Mouse (Mus musculus): ENCODE data around the gene Emc9.

Gene Emc9

DNA sequence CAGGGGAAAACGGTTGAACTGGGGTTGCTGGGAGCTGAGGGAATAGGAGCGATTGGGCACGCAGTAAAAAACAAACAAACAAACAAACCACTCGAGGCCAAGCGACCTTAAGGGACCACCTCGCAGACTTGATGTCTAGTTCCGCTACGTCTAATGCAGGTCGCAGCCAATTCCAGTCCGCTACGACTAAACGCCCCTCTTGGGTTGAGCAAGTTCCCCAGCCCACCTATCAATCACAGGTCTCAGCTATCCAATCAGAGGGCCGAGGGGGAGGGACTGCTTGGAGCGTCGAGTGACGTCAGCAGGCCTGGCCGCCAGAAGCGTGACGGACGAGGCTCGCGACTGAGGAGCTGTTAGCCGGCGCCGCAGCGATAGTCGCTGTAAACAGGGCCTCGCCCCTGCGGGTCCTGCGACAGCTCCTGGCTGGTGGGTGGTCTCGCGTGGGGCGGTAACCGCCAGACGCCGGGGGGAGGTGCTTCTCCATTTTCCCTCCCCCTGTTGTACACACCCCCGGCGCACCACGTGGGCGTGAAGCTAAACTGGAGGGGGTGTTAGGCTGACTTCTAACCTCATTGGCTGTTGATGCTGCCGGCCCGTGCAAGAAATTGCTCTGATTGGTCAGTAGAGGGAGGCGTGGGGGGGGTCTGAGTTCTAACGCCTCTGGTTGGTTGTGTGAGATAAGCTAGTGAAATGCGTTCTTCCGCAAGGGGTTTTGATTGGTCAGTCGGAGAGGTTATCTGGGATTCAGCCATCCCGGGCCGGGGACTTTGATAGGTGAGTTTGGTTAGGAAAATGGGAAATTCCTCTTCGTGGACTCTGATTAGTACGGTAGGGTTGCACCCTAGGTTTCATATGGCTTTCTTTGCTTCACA, 24.7 kb downstream of the Emc9 start, which contains the start of gene A730061H03Rik:
A730061H03Rik (minus strand) TSS at position 205 of the 872 bp plus-strand sequence.
- peak; percentile 97 for DNase-seq (ENCODE audit: low read depth, low spot score)

DNA sequence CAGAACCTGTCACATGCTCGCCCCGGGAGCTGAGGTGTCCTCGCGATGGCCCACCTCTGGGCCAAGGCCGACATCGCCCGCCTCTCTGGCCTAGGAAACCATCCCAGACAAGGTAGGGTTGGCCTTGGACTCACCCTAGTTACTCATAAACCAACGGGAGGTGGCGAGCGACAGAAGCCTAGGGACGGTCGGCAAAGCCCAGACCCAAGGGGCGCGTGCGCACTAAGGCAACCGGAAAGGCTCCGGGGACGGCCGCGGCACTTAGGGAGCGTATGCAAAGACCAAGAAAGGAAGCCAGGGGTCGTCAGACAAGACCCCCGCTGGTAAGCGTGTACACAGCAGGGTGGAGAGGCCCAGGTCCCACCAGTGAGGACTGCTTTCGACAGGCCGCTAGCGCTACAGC, 25.3 kb downstream of the Emc9 start, which contains the start of gene Dcaf11:
Dcaf11 (plus strand) TSS at position 208 of the 403 bp plus-strand sequence.
- DNase-seq (ENCODE audit: low read depth, low spot score), result peak; percentile 81

DNA sequence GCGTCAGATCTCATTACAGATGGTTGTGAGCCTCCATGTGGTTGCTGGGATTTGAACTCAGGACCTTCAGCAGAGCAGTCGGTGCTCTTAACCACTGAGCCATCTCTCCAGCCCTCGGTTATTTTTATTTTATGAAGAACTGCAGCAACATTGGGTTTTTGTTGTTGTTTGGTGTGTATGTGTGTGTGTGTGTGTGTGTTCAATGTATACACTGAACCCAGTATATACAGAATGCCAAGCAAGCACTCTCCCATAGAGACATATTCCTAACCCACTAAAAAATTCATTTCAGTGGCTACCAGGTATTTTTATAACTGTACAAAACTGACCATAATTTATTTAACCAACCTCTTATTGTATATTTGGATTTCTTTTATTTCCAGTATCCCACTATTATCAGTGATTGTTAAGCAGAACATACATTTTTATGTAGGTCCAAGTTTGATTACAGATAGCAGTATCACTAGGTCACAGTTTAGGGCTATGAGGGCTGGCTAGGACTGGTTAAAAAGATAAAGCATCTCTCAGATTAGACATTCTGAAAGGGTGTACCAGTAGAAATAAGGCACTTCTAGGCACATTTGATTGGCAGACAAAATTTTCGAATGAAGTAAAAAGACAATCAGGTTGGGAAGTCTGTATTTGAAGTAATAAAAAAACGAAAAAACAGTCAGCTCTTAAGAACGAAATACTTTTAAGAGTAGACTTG, 26.2 kb downstream of the Emc9 start:
- no peak for DNase-seq (ENCODE audit: low read depth, low spot score)

DNA sequence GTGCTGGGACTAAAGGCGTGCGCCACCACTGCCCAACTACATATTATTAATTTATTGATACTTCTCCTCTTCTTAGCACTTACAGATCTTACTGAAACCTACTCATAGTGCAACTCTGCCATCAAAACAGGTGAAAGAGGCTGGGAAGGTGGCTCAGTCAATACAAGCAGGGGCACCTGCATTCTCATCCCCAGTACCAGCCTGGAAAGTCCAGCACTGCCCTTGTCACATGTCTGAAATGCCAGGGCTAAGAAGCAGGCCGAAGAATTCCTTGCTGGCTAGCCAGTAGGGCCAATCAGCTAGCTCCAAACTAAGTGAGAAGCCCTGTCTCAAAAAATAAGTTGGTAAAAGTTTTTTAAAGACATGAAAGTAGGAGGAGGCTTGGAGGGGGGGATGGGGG, 27.5 kb downstream of the Emc9 start:
- DNase-seq (ENCODE audit: low read depth, low spot score), result no peak

DNA sequence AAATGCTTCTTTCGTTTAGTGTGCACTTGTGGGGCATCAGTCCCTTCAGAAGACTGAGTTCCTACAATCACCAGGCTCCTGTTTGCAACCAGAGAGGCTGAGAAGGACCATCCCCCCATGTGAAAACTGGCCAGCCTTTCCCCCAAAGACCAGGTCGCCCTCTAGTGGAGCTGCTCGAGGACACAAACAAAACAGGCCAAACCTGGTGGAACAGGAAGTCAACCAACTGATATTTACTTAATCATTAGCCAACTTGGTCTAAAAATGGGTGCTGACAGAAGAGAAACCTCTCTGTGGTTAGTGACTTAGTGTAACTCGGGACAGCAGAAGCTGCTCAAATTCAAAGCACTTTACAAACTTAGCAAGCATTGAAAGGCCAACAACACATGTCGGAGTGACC, 28.1 kb downstream of the Emc9 start:
- DNase-seq (ENCODE audit: low read depth, low spot score), result no peak

DNA sequence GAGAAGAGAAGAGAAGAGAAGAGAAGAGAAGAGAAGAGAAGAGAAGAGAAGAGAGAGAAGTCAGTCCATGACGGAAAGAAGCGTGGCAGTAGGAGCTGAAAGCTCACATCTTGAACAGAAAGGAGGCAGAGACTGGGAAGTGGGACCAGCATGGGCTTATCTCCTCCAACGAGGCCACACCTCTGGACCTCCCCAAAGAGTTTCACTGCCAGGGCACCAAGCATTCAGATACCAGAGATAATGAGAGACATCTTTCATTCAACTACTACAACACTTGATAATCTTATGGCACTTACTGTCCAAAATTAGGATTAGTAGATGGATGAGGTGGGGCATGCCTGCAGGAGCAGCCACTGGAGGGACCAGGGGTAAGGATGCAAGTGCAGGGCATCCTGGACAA, 29.3 kb downstream of the Emc9 start:
- DNase-seq (ENCODE audit: low read depth, low spot score), result no peak

DNA sequence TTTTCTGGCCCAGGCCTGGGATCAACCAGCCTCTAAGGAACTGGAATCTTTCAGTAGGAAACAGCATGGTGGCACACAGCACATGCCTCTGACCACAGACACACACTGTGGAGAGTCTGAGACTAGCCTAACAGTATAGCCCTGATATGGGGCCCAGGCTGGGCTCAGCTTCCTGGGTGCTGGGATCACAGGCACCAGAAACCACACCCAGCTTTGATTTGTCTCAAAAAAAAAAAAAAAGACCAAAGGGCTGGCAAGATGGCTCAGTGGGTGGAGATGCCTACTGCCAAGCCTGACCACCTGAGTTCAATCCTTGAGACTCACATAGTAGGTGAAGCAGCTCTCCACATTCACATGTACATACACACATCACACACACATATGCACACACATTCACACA, 30.5 kb downstream of the Emc9 start:
- no peak for DNase-seq (ENCODE audit: low read depth, low spot score)

DNA sequence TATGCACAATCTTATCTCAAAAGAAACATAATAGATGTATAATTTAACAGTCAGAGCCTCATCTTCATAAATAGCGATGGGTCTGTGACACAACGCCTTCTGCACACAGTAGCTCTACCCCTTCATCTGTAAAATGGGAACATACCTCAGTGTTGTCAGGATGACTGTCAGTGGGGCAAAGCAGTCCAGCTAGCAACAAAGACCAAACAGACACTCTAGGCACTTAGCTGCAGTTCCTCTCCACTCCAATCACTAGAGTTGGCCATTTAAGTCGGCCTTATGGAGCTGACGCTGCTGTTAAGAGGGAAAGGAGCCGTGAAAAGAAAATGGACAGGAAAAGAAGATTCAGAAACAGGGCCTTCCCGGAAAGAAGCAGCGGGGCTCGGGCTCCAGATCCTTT, 33.3 kb downstream of the Emc9 start:
- no peak for DNase-seq (ENCODE audit: low read depth, low spot score)

DNA sequence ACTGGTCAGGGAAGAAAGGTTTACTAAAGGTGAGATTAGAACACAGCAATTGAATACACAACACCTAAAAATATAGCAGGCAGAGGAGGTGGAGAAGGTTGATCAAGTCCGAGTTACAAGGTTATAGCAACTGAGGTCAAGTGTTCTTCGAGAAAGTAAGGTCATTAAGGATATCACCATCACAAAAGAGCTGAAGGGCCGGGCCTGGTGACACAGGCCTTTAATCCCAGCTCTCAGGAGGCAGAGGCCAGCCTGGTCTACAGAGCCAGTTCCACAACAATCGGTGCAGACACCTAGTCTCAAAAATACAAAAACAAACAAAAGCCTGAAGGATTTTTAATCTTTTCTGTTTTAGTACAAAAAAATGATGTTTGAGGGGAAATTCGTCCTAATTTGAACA, 33.8 kb downstream of the Emc9 start:
- no peak for DNase-seq (ENCODE audit: low read depth, low spot score)

DNA sequence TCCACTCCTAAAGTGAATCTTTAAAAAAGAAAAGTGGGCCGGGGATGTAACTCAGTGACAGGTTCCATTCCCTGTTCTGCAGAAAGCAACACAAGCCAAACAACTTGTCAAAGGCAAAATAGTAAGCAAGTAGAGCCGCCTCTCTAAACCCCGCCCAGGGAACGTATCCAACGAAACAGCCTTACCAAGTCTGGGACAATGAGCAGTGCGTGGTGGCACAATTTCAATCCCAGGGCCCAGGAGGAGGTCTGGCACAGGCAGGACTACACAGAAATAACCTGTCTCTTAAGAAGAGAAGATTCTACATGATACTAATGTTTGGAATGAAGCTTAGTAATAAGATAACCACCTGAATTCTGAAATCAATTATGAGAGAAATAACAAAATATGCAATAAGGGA, 34.9 kb downstream of the Emc9 start:
- DNase-seq (ENCODE audit: low read depth, low spot score), result no peak

DNA sequence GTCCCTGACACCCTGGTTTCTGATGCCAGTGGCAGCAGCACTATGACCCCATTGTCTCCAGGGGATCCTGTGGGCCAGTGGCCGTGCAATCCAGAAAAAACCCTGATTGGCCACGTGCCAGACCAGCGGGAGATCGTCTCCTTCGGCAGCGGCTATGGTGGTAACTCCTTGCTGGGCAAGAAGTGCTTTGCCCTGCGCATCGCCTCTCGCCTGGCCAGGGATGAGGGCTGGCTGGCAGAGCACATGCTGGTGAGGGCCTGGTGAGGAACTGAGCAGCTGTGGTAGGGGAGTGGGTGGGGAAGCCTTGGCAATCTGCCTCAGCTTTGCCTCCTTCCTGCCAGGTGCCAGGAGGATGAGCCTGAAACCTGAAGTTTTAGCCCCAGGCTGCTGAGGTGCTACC, 40.8 kb downstream of the Emc9 start:
- DNase-seq (ENCODE audit: low read depth, low spot score), result no peak

DNA sequence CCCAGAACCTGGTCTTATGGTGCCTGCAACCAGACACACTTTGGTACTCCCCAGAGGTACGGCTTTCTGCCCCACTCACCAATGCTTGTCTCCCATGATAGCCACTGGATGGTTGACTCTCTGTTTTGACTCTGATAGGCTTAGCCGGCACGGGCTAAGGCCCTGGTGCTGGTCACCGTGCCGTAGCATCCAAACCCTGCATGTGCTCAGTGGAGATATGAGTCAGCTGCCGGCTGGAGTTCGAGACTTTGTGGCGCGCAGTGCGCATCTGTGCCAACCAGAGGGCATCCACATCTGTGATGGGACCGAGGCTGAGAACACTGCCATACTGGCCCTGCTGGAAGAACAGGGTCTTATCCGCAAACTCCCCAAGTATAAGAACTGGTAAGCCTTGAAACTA, 42.8 kb downstream of the Emc9 start:
- DNase-seq (ENCODE audit: low read depth, low spot score), result no peak

DNA sequence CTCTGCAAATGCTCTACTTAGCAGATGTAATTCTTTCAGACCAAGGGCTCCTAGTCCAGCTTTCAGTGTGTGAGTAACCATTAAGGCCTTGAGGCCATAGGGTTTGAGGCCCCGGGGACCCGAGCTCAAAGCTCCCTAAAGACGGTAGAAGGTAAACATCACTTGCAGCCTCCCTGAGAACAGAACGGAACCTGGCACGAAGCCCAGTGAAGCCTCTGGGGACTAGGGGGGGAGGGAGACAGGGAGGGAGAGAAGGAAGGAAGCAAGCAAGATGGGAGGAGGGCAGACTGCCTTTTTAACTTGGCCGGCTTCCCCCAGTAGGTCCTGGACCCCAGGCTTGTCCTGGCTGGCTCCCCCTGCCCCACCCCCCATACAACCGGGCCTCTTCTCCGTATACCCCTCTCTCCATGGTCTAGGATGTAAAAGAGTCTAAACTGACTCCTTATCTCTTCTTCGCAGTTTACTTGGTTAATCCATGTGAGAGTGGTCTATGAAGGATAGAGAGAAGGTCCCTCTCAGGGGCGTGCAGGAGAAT, 44.2 kb downstream of the Emc9 start:
- no peak for DNase-seq (ENCODE audit: low read depth, low spot score)

DNA sequence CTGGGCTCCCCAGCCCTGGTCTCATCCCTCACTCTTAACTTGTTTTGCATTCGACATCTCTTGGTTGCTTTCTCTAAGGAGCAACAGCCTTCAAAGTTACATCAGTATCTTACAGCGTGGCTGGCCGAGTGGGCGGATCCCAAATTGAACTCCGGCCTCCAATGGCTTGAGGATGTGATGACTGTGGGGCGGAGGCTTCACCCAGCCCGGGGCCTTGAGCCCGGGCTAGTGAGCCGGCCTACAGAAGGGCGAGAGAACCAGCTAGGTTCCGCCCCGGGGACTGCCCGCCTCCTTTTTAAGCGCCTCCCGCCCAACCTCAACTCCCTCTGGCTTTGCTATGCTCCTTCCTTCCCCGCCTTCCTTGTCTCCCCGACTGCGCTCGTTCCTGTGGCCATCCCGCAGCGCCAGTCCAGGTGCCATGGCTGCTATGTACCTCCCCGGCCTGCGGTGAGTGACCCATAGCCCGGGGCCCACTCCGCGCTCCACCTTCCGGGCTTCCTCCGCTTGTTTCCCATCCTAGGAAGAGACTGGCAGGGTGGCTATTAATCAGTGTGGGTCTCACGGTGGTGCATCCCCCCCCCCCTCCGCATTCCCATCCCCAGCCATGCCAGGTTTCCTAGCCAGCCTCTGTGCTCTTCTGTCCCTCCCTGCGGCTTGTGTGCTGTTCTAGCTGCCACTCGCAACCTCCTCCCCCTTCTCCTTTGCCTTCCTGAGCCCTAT, 44.9 kb downstream of the Emc9 start, which contains the start of gene Pck2:
Pck2 (plus strand) TSS at position 200 of the 720 bp plus-strand sequence.
- no peak for DNase-seq (ENCODE audit: low read depth, low spot score)

DNA sequence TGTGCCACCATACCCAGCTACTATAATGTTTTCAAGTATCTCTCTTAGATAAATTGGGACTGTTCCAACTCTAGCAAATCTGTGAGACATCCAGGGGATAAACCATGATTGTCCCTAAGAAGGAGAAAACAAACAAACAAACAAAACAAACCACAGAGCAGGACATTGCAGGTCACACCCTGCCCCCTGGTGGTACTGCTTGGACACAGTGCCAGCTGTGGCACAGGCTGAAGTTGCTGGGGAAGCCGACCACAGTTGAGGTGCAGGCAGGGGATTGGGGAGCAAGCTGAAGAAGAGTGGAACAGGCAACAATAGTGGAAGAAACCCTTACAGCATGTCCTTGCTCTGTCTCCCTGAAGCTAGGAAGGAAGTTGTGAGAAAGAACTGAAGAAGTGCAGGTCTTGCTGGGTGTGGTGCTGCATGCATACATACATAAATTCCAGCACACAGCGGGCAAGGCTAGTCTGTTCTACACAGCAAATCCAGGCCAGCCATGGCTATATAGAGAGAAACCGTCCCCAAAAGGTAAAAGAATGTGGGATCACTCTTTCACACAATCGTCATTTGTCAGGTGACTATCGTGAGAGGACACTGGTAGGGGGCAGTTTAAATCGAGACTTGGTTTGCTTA, 48.9 kb downstream of the Emc9 start:
- DNase-seq (ENCODE audit: low read depth, low spot score), result no peak

Data from retina, adult 2 months (tissue).